Mouse (Mus musculus): Measurements from ENCODE around the gene 4921504E06Rik.

GRCm38 (mm10) chr2:19416066-19416465, 137.6 kb downstream of the 4921504E06Rik start:
- TF ChIP-seq CTCF (IDR thresholded peaks at IDR 0.05; ENCODE audit: low read depth, low read length): no peak
- TF ChIP-seq POLR2A (IDR thresholded peaks at IDR 0.05; ENCODE audit: borderline replicate concordance, low read depth, low read length): no peak
